Mouse (Mus musculus): Measurements from ENCODE around the gene Peak1.

Gene Peak1

GRCm38 (mm10) chr9:56158077-56158476 lies 259.8 kb downstream of the Peak1 start:
- Histone ChIP-seq H3K27me3 (ENCODE audit: insufficient read depth, low read length) (peaks cover 15% of the 10 kb centered on the region), H3K4me1 (replicated peaks; ENCODE audit: low read depth, low read length) (peaks cover 16% of the 10 kb centered on the region), H3K4me3 (replicated peaks; ENCODE audit: low read length) (no peak overlapping the region), H3K36me3 (ENCODE audit: insufficient read depth, low read length) (no peaks in the 10 kb centered on the region), H3K9me3 (ENCODE audit: low read length) (no peaks in the 10 kb centered on the region)
- TF ChIP-seq CTCF (conservative IDR thresholded peaks at IDR 0.05; ENCODE audit: low read length) (no peak), POU5F1 (IDR thresholded peaks at IDR 0.05; ENCODE audit: borderline replicate concordance, low read length) (no peak), NANOG (IDR thresholded peaks at IDR 0.05; ENCODE audit: borderline replicate concordance, low read length) (no peak)

- no peak overlapping the region for H3K4me3 ChIP-seq (replicated peaks; ENCODE audit: low read length)
- peaks cover 6% of the 10 kb centered on the region for H3K4me1 ChIP-seq (replicated peaks; ENCODE audit: low read depth, low read length)
- 0 out of 2 replicates have a peak, but pooled peaks cover 3% of the 10 kb centered on the region for H3K36me3 ChIP-seq (ENCODE audit: insufficient read depth, low read length)
- H3K9me3 ChIP-seq (ENCODE audit: low read length): no peaks in the 10 kb centered on the region
- H3K27me3 ChIP-seq (ENCODE audit: insufficient read depth, low read length): peaks cover 3% of the 10 kb centered on the region; the same call in 1 of the 2 replicates
- TF ChIP-seq NANOG (IDR thresholded peaks at IDR 0.05; ENCODE audit: borderline replicate concordance, low read length) (no peak), CTCF (conservative IDR thresholded peaks at IDR 0.05; ENCODE audit: low read length) (no peak), POU5F1 (IDR thresholded peaks at IDR 0.05; ENCODE audit: borderline replicate concordance, low read length) (no peak)
These were observed 263.3 kb downstream of the Peak1 start for GRCm38 (mm10) chr9:56154572-56154971.

- no peaks in the 10 kb centered on the region for H3K9me3 ChIP-seq (ENCODE audit: low read length)
- no peak overlapping the region for H3K4me3 ChIP-seq (replicated peaks; ENCODE audit: low read length)
- no peak for TF ChIP-seq POU5F1 (IDR thresholded peaks at IDR 0.05; ENCODE audit: borderline replicate concordance, low read length)
- no peak for TF ChIP-seq NANOG (IDR thresholded peaks at IDR 0.05; ENCODE audit: borderline replicate concordance, low read length)
- no peak for TF ChIP-seq CTCF (conservative IDR thresholded peaks at IDR 0.05; ENCODE audit: low read length)
- peaks cover 4% of the 10 kb centered on the region; the same call in 1 of the 2 replicates for H3K36me3 ChIP-seq (ENCODE audit: insufficient read depth, low read length)
- peaks cover 2% of the 10 kb centered on the region; the same call in 1 of the 2 replicates for H3K4me1 ChIP-seq (replicated peaks; ENCODE audit: low read depth, low read length)
- H3K27me3 ChIP-seq (ENCODE audit: insufficient read depth, low read length): no peaks in the 10 kb centered on the region
These were observed 265.3 kb downstream of the Peak1 start for GRCm38 (mm10) chr9:56152482-56153007.

DNA sequence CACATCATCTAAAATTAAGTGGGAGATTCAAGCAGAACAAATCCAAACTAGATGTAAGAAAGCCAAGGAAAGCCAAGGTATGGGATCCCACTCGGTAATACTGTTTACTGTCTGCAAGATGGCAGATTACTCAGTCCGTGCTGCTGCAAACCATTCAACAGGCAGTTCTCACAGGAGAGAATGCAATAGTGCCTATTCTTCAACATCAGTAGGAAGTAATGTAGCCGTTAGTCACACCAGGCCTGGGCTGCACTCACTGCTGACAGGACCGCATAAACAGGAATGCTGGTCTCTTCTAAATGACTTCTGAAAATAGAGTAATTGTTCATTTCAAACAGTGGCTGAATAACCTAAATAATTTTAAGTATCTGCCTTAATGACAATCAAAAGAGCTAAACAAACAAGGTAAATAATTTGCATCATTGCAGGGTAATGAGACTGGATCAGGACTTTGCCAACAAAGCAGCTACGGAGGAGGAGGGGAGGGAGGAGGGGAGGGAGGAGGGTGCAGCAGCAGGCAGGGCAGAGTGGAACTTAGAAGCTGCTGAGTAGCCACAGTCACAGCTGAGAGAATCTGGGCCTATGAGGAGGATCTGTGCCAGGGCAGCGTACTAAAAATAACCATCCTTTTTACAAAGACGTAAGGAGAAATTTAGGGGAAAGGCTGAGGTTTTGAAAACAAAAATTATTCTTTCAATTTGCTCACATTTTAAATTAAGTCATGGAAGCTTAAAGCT lies 266.0 kb downstream of the Peak1 start:
- Histone ChIP-seq H3K27me3 (ENCODE audit: insufficient read depth, low read length) (no peaks in the 10 kb centered on the region), H3K4me1 (replicated peaks; ENCODE audit: low read depth, low read length) (peaks cover 2% of the 10 kb centered on the region; the same call in 1 of the 2 replicates), H3K9me3 (ENCODE audit: low read length) (no peaks in the 10 kb centered on the region), H3K4me3 (replicated peaks; ENCODE audit: low read length) (no peak overlapping the region), H3K36me3 (ENCODE audit: insufficient read depth, low read length) (peaks cover 10% of the 10 kb centered on the region)
- TF ChIP-seq POU5F1 (IDR thresholded peaks at IDR 0.05; ENCODE audit: borderline replicate concordance, low read length): no peak
- TF ChIP-seq NANOG (IDR thresholded peaks at IDR 0.05; ENCODE audit: borderline replicate concordance, low read length): no peak
- no peak for TF ChIP-seq CTCF (conservative IDR thresholded peaks at IDR 0.05; ENCODE audit: low read length)

Measured in E14TG2a.4 (cell line).